Mouse (Mus musculus) MEL (cell line): ENCODE data around the gene Lrrc29.

ENCODE experiments used
- CHD2 ChIP-seq: IDR thresholded peaks from 2 replicates; pipeline ENCODE4 v1.6.1; 2011; ENCODE audit warnings: low read length, improper control_type of control experiment
- CTCF ChIP-seq, 3 experiments: IDR thresholded peaks in 2 of 3; conservative IDR thresholded peaks in 1 of 3; 2 replicates each; pipeline ENCODE4 v1.5.1; 2011 to 2012; ENCODE audit warnings: low read length in 3 of 3, low read depth in 2 of 3, mild to moderate bottlenecking in 2 of 3, improper control_type of control experiment in 1 of 3, inconsistent platforms in 1 of 3, mixed read lengths in 1 of 3, moderate library complexity in 1 of 3; ENCODE audit not compliant: control insufficient read depth in 1 of 3, insufficient read depth in 1 of 3, poor library complexity in 1 of 3, severe bottlenecking in 1 of 3
- EP300 ChIP-seq, 2 experiments: IDR thresholded peaks; 2 replicates each; pipeline ENCODE4 v1.6.1; 2011; ENCODE audit warnings: improper control_type of control experiment in 2 of 2, low read length in 2 of 2, low read depth in 1 of 2, mild to moderate bottlenecking in 1 of 2
- GATA1 ChIP-seq: IDR thresholded peaks from 2 replicates; pipeline ENCODE4 v1.6.1; 2011; ENCODE audit warnings: low read depth, low read length, improper control_type of control experiment
- JUND ChIP-seq: IDR thresholded peaks from 2 replicates; pipeline ENCODE4 v1.6.1; 2011; ENCODE audit warnings: low read depth, mild to moderate bottlenecking, improper control_type of control experiment, low read length
- MYB ChIP-seq: IDR thresholded peaks from 2 replicates; pipeline ENCODE4 v1.6.1; 2011; ENCODE audit warnings: mild to moderate bottlenecking, low read depth, low read length, improper control_type of control experiment
- POLR2AphosphoS5 ChIP-seq: IDR thresholded peaks from 2 replicates; pipeline ENCODE4 v1.6.1; 2012; ENCODE audit warnings: low read depth, borderline replicate concordance, mild to moderate bottlenecking, inconsistent platforms, low read length, moderate library complexity, mixed read lengths
- RAD21 ChIP-seq: IDR thresholded peaks from 2 replicates; pipeline ENCODE4 v1.6.1; 2011; ENCODE audit warnings: mild to moderate bottlenecking, low read depth, low read length, improper control_type of control experiment

- TF ChIP-seq CTCF (IDR thresholded peaks at IDR 0.05 in 2 of 3, conservative IDR thresholded peaks at IDR 0.05 in 1 of 3; ENCODE audit: control insufficient read depth in 1 of 3, insufficient read depth in 1 of 3, low read depth in 2 of 3, low read length in 3 of 3, poor library complexity in 1 of 3, severe bottlenecking in 1 of 3): no peak
- TF ChIP-seq GATA1: no peak
- TF ChIP-seq RAD21: no peak
- TF ChIP-seq EP300 (IDR thresholded peaks at IDR 0.05; ENCODE audit: low read depth in 1 of 2, low read length in 2 of 2): no peak
- no peak for TF ChIP-seq MYB
- TF ChIP-seq JUND: no peak
- no peak for TF ChIP-seq CHD2
- no peak for TF ChIP-seq POLR2AphosphoS5
Observed at GRCm38 (mm10) chr8:105349096-105349771, 23.2 kb upstream of the Lrrc29 start.
